Mouse (Mus musculus) heart, postnatal 0 days (tissue): Measurements from ENCODE around the gene M6pr.

Experiments
- CTCF ChIP-seq: IDR thresholded peaks from 2 replicates; pipeline ENCODE4 v1.5.1; 2016; ENCODE audit warnings: antibody characterized with exemption, control low read depth, low read depth
- EP300 ChIP-seq: IDR thresholded peaks from 2 replicates; pipeline ENCODE4 v1.6.1; 2016; ENCODE audit warnings: antibody characterized with exemption, low read depth

DNA sequence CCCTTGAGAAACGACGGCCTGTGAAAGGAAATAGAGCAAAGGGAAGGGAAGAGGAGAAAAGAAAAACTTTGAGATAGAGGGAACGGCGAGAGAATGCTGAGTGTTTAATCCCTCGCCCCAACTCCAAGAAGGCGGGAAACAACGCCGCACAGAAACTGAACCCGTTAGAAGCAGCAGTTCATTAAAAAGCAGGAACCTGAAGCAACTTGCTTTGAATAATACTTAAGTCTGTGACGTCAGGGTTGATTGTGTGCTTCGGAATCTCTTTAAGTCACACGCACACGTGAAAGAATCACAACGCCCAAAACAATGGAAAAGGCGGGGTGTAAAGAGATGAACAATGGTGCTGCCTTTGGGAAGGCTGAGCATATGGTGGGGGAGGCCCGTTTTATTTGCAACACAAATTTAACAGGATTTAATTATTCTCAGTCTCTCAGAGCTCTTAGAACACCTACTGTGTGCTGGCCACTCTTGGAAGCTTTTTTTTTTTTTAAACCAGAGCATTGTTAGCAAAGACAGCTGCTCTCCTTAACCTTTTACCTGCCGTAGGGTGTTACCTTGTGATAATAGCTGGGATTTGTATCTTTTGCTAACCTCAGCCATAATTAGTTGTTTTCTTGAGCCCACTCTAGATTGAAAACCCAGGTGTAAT is 32.0 kb downstream of the M6pr start, which contains the start of gene Phc1:
- TF ChIP-seq CTCF (no peak), EP300 (no peak)
